Mouse (Mus musculus): ENCODE measurements at regions not wholly inside any gene's neighbourhood (a gene's known extent, or its start where the extent isn't known, plus 50 kb on each side); places are given as distances from the start of the nearest gene placed in this dataset.
A peak's percentile ranks its signal among the peaks of the same experiment; 100 is the strongest.

DNA sequence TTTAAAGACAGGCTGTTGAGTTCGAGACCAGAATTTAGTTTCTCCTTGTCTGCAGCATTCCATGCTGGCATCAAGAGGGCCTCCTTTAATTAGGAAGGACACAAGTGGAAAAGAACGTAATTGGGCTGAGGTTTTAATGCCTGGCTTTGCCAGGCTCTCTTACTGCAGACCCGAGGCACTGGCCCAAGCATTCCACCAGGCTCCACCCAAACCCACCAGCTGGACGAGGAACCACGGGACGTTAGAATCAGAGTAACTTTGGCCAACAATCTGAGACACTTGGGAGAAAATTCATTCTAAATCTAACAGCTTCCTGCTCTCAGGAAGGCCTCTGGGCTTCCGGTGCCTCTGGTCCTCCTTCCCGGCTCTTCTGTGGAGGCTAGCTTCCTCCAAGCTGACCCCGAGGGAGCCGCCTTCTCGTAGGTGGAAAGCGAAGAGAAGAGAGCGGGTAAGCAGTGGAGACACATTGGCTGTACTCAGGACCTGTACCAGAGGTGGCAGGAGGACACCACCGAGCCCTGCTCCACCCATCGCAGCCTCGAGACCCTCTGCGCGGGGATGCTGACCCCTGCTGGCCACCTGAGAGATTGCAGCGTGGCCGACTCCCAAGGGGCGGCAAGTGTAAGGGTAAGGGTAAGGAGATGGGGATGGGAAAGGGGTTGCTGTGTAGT, 105.5 kb downstream of the Tmem17 start:
- DNase-seq (ENCODE audit: low spot score), result peak; percentile 88

DNA sequence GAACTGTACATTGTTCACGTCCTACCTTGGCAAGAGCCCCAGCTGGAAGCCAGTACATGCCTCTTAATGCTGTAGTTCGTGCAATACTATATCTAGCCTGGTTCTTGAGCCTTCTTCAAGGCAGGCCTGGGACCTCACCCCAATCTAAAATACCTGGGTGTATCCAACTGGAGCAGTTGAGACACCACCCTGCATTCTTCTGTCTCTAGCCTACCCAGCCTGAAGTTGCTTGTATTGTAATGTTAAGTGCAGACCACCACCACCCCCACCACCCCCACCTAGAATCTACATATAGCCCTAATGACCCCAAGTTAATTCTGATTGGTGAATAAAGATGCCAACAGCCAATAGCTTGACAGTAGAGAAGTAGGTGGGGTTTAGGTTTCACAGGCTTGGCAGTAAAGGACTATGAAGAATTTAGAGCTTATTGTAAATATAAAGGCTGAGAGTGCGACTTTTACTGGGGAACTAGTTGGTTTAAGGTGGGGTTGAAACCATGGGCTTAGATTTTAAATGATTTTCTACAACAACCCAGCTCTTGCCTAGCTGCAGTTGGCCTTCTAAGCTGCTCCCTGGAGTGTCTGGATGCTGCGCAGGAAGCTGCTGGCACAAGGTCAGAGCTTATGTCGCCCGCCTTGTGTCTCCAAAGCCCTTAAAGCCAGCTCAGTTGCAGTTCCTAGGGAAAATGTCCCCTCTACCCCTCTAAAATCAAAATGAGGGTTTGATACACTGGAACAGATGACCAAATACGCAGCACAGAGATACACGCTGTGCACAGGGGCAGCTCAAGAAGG, 109.2 kb downstream of the Tmem17 start:
- DNase-seq (ENCODE audit: low spot score), result no peak

DNA sequence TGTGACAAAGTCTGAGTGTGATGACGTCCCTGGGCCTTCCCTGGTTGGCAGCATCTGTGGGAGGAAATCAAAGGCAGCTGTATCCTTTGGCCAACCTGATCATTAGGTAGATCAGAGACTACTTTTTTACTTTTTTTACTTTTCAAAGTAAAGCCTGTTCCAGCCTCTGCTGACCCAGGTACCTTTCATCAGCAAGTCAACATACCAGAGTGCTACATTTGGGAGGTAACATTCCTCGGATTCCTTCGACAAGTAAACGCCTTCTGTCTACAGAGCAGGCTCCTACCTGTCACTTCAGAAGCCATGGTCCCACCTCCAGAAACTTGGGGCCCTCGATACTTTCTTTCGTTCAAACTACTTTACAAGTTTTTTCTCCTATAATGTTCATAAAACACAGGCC, 110.0 kb downstream of the Tmem17 start:
- DNase-seq (ENCODE audit: low spot score), result no peak

DNA sequence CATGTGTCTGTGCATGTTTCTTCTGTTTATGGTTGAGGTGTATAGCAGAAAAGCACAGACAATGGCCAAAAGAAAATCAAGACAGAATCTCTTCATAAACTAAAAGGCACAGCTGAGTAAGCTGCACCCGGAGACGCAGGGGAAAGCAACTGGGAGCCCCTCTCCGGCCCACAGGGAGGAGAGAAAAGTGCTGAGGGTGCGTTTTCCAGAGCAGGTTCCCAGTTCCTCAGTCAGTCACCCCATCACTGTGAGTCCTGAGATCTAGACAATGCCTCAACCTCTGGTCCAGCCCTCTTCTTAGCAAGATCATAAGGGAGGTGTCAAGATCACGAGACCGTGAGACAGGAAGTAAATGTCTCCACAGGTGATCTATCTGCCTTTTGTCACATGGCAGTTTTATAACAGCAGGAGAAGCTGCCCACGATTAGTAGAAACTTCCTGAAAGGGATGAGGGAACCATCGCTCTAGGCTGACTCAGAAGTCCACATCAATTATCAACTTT, 110.7 kb downstream of the Tmem17 start:
- no peak for DNase-seq (ENCODE audit: low spot score)

DNA sequence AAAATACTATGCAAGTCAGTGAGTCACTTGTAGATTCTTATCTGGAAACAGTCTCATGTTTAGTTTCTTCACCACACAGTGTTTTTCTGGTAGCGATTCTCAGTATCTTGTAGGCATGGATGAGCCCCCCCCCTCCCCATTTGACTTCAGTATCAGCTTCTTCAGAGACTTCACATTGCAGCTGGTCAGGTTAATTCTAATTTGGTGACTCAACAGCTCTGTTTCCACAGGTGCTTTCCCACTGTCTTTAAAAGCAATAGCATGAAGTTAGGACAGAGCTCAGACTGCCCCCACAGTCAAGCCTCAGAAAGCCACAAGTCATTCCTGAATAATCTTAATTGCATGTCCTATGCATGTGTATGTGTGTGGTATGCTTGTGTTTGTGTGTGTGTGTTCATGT, 114.5 kb downstream of the Tmem17 start:
- no peak for DNase-seq (ENCODE audit: low spot score)

DNA sequence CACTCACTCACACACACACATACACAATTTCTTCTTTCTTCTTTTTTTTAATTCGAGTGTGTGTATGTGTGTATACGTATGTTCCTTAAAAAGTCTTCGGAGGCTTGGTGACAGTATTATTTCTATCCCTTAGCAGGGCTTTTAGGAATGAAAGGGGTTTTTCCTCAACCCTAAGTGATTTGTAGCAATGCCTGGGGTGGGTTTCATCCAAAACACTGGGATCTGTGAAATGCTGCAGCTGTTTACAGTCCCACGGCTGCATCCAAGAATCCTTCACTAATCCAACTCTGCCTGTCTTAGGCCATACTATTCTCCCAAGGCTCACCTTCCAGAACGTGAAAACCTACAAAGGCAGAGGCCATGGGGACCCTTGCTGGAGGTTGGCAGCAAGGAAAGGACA, 116.6 kb downstream of the Tmem17 start:
- no peak for DNase-seq (ENCODE audit: low spot score)

DNA sequence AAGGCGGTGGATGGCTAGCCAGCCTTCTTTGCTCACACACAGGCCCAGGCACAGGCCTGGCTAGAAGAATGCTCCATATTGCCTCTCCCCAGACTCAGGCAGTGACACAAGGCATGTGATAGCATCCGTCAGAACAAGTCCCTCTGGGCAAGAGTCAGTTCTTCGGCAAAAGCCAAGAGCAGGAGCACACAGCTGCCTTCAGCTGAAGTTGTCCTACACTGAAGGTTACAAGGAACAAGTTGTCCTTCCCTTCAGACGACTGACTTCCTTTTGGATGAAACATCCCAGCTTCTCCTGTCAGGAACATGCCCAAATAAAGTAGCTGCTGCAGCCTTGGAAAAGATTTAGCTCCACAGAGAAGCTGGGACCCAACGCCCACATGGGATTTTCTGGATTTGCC, 117.1 kb downstream of the Tmem17 start:
- peak; percentile 56 for DNase-seq (ENCODE audit: low spot score)

DNA sequence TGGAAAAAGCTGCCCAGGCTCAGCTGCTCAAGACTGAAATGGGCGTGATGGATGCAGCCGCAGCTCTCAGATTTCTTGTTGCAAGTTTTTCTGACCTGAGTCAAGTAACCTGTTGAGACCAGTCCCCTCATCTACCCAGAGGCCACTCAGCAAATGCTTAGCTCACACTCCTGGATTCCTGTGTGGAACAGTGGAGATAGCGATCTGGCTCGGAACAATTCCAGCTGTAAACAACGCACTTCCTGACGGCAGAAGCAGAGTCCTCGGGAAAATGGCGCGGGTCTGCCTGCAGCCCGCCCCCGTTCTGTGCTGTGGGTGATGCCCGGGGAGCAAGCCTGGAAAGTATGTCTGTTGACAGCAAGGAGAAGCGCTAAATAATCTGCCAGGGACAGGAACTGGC, 117.7 kb downstream of the Tmem17 start:
- DNase-seq (ENCODE audit: low spot score), result peak; percentile 54

DNA sequence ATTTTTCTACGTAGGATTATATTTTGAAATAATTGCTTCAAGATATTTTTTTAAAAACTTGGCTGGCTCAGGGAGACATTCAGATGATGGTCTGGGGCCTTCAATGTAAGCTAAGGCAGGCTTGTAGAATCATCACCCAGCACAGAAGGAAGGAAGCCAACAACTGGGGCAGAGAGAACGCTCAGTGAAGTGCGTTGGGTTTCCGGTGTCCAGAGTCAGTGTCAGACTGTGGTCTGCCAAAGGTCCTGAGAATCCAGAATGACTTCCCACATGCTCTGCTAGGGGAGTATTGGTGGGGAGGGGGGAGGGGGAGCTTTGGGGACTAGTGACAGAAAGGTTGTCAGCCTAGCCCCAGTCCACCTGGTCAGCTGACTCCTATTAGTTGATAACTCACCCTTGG, 118.1 kb downstream of the Tmem17 start:
- DNase-seq (ENCODE audit: low spot score), result no peak

DNA sequence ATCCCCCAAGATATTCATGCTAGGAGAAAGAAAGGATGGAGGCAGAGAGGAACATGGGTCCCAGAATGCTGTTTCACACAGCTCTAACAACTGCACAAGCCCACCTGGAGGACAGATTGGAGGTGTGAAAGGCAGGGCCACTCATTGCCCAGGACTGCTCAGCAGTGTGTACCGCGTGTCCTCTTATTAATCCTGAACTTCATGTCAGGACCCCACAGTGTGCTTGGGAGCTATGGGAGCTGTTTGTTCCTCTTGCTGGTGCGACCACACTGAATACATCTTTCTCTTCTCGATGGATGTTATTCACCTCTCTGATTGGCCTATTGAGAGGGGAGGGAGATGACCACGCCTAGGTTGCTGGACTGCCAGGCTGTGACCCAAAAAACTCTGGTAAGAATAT, 119.1 kb downstream of the Tmem17 start:
- DNase-seq (ENCODE audit: low spot score), result no peak

DNA sequence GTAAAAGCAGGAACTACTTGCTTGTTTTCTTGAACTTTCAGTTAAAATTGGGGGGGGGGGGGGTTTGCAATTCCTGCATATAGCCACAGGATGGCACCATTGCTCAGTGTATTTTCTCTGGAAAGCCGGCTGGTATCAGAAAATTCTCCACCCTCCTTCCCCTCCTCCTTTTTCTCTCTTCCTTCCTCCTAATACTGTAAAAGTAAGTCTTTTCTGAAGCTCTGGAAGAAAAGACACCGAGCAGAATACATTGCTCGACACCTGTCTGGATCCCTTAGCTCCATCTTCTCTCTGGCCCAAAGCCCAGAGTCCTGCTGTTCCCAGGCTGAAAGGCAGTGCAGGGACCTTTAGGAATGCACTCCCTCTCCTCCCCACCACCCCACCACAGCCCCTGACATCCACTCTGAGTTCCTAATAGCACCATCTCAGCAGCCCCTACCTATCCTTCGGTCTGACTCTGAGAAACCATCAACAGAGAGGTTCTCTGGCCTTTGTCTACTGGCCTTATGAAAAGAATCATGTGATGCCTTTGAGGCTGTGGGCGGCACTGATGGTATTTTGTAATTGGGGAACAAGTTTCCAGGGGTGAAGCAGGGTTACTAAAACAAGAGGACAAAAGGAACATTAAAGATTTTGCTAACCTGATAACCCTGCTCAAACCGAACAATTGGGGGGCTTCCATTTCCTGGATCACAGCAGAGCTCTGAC, 119.9 kb downstream of the Tmem17 start:
- peak; percentile 40 for DNase-seq (ENCODE audit: low spot score)

DNA sequence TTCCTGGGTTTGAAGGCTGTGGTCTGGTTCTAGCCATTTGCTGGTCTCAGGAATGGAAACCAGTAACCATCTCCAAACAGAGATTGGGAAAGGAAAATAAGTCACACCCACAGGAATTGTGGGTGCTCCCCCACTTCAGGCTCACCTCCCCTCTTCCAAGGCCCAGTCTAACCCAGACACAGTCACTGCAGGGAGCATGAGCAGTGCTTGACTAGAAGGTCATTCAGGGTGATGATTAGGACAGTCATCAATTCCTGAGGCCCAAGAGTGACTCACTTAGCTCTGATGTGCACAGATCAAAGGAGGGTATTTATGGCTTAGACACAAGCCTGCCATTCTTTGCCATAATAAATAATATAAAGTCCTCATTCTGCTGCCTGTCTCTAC, 120.4 kb downstream of the Tmem17 start:
- DNase-seq (ENCODE audit: low spot score), result no peak

DNA sequence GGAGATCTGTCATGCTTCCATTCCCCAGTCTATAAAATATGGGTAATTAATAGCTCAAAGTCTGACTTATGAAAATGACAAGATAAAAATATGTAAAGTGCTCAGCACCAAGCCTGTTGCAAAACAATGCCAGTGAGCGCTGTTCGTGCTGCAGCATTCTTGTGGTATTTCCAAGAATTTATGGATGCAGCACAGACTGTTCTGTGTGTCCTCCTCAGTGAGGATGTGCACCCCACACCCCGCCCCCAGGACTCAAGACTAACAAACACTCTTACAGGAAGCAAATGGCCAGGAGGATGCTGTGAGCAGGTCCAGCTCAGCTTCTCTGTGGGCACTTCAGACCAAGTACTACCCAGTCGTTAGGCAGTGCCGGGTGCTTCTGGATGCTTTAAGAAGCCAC, 121.1 kb downstream of the Tmem17 start:
- DNase-seq (ENCODE audit: low spot score), result no peak

DNA sequence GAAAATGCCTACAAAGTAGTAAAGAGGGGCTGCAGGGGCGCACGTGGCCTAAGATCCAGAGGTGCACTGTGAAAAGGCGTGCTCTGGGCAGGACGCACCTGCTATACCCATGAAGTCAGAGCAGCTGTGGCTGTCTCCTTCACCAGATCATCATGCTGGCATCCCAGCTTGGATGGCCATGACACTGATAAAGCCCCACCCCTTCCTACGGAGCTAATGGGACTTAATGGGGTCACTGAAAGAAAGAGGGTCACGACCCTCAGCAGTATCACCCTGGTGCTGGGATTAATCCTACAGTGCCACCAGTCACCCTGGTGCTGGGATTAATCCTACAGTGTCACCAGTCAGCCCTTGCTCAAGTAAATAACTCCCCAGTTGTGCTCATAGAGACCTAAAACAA, 122.1 kb downstream of the Tmem17 start:
- DNase-seq (ENCODE audit: low spot score), result no peak

DNA sequence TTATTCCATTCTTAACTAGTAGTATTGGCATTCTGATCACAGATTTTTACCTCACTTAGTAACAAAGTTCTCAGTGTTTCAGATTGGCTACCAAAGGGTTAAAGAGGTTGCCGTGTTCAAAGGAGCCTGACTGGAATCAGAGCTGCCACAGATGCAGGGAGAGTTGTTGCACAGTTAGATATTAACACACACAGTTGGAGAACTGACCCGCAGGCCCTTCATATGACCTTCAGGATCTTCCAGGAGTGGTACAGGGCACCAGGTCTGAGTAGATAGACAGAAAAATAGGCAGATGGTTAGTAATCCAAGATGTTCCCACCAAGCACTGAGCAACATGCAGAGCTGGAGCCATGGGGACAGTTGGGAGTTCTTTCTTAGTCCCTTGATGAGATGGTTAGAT, 123.1 kb downstream of the Tmem17 start:
- DNase-seq (ENCODE audit: low spot score), result no peak

DNA sequence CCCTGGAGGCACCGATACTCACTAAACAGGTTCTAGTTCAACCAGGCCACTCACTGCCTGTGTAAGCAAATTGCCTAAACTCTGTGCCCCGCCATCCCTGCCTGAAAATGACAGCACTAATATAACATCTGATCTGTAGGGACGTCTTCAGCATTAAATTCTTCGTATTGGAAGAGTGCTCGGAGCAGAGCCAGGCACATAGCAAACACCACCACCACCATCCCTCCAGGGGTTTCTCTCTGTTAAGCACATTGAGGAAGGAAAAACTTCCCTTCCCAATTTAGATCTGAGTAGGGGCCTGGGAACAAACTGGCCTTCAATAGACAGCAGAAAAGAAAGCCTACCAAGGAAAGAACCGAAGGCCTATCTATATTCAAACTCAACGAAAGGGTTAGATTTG, 124.4 kb downstream of the Tmem17 start:
- no peak for DNase-seq (ENCODE audit: low spot score)

DNA sequence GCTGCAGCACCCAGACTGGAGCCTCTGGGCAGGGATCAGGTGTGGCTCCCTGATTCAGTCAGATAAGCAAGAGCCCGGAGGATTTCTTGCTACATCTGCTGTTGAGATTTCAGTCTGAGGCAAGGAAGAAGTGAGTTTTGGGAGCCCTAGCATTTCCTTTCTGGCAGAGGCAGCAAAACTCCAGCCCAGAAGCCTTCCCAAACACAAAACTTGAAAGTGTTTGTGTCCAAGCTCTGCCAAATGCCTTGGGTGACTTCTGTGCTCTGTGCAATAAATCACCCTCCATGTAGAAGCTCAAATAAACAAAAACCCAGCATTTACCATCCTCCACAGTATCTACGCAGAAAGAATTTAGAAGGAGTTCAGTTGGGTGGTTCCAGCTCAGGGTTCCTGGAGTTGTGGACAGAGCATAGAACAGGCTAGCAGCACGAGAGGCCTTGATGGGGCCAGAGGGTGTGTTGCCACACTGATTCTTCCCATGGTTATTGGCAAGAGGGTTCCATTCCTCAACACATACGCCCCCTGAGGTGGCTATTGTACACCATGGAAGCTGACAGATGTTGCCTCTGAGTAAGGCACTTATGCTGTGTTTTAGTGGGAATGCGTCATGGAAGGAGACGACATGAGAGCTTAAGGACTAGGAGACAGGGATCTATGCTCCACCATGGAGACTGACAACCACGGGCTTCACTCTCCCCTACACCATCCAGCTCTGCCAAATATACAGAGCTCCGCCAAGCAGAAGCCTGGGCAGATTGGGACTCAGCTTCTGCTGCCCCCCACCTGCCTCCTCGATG, 125.1 kb downstream of the Tmem17 start:
- DNase-seq (ENCODE audit: low spot score), result no peak

DNA sequence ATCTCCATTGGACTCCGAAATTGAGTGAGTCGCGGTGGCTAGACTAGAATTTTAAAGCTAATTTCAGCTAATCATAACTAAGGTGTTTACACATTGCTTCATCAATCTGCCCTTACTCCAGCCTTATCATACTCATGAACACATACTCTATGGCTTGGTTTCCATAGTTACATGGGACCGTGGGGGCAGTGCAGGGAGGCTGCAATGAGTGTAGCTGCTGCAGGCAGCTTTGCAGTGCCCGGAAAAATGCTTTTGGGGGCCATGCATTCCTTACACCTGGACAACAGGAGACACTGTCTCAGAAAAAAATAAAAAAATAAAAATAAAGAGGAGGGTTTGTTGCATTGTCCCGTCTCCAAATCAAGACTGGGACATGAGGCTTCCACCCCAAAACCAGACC, 126.3 kb downstream of the Tmem17 start:
- DNase-seq (ENCODE audit: low spot score), result no peak

DNA sequence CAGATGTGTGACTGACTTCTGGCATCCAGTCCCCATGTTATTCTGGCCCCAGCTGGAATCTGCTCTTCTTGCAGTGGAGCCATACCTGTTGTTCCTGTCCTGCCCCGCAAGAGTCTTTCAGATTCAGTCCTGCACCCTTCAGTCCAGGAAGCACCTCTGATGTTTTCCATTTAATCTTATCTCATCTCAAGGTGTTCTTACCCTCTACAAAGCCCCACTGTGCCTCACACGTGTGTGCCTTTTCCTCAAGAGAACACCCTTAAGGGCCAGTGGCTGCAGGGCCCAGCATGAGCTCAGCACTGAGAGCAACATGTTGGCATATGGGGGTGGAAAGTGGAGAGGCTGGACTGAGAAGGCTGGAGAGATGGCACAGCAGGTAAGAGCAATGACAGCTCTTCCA, 126.8 kb downstream of the Tmem17 start:
- DNase-seq (ENCODE audit: low spot score), result no peak

DNA sequence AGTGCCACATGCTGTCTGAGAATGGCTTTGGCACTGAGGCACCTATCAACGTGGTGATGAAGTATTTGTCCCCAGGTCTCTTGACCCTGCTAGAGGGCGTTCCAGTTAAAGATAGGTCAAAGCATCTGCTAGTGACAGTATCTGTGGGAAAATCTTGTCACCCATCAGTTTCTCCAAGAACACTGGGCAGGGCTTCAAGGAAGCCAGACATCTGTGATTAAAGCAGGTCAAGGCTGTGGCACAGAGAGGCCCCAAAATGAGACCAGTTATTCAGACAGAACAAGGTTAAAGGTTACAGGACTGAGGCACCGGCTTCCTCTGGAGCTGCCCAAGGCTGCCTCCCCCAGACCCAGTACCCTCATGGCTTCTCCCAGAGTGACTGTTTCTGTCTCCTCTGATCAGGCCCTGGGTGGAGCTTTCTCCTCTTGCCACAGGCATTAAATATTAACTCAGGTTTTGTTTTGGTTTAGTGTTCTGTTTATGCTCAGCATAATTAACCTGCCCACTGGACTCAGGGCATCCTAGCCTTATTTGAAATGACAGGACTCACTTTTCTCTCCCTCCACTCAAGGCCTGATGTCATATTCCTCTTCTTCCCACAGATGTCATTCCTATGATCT, 128.6 kb downstream of the Tmem17 start:
- no peak for DNase-seq (ENCODE audit: low spot score)

DNA sequence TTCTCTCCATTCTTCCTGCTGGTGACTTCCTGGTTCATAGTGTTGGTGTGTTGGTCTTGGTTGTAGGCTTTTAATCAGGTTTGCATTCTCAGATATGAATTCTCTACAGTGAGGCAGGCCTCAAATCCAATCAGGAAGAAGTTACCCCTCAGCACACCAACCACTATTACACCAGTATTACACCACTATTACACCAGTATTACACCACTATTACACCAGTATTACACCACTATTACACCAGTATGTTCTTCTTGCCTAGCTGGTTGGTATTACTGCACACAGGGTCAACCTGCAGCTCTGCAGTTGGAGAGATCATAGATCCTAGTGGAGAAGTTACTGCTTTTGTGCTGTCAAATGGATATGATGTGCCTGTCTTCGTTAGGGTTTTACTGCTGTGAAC, 129.6 kb downstream of the Tmem17 start:
- no peak for DNase-seq (ENCODE audit: low spot score)
